Mouse (Mus musculus): ENCODE results near the gene Hs3st6.
"Not testable (repeated sequence)": the region's sequence is repeated elsewhere in the genome, so short reads cannot be mapped to it uniquely, and the experiment has no call there.

Gene Hs3st6

GRCm38 (mm10) chr17:24752415-24753394, at the start of gene Hs3st6:
Gene Hs3st6, plus strand, starts transcription at chr17:24752988.
- peak; percentile 55 to 70 for DNase-seq

GRCm38 (mm10) chr17:24705821-24706220, 47.0 kb upstream of the Hs3st6 start:
- no peak for DNase-seq

- peak; percentile 97 to 98 for DNase-seq
Measured at GRCm38 (mm10) chr17:24706982-24707800, 45.6 kb upstream of the Hs3st6 start, which contains the start of gene Tbl3. Gene Tbl3, minus strand, starts transcription at chr17:24707660.

- DNase-seq, result no peak
Measured at GRCm38 (mm10) chr17:24707801-24708425, 44.9 kb upstream of the Hs3st6 start.

GRCm38 (mm10) chr17:24708646-24709045, 44.1 kb upstream of the Hs3st6 start:
- no peak for DNase-seq

- peak in 1 of 2 experiments; percentile 51 for DNase-seq
Measured at GRCm38 (mm10) chr17:24715556-24715955, 37.2 kb upstream of the Hs3st6 start.

- no peak for DNase-seq
Measured at GRCm38 (mm10) chr17:24716166-24716682, 36.6 kb upstream of the Hs3st6 start.

- no peak for DNase-seq
Measured at GRCm38 (mm10) chr17:24717943-24718342, 34.8 kb upstream of the Hs3st6 start, which contains the start of the genes Rnf151 and Rps2. Gene Rnf151, minus strand, starts transcription at chr17:24718063. Gene Rps2, plus strand, starts transcription at chr17:24718116.

- not testable (repeated sequence) for DNase-seq
Measured at GRCm38 (mm10) chr17:24718938-24719337, 33.9 kb upstream of the Hs3st6 start.

GRCm38 (mm10) chr17:24719494-24720222, 33.1 kb upstream of the Hs3st6 start:
- peak; percentile 99 to 100 for DNase-seq

GRCm38 (mm10) chr17:24720616-24721015, 32.2 kb upstream of the Hs3st6 start:
- DNase-seq, result not testable (repeated sequence)

GRCm38 (mm10) chr17:24721383-24721955, 31.3 kb upstream of the Hs3st6 start:
- DNase-seq, result not testable (repeated sequence)

GRCm38 (mm10) chr17:24722220-24722924, 30.4 kb upstream of the Hs3st6 start:
- DNase-seq, result no peak

GRCm38 (mm10) chr17:24723122-24723880, 29.5 kb upstream of the Hs3st6 start:
- no peak for DNase-seq

GRCm38 (mm10) chr17:24723881-24724180, 29.0 kb upstream of the Hs3st6 start:
- DNase-seq, result no peak

- peak; percentile 99 for DNase-seq
Measured at GRCm38 (mm10) chr17:24724184-24724583, 28.6 kb upstream of the Hs3st6 start, which contains the start of gene Ndufb10. Gene Ndufb10, minus strand, starts transcription at chr17:24724478.

GRCm38 (mm10) chr17:24725637-24726390, 27.0 kb upstream of the Hs3st6 start:
- no peak for DNase-seq

- no peak for DNase-seq
Measured at GRCm38 (mm10) chr17:24727618-24728017, 25.2 kb upstream of the Hs3st6 start, which contains the start of gene Rpl3l. Gene Rpl3l, plus strand, starts transcription at chr17:24727820.

- no peak for DNase-seq
Measured at GRCm38 (mm10) chr17:24728184-24728583, 24.6 kb upstream of the Hs3st6 start.
